Mouse (Mus musculus) spleen, adult 2 months (tissue): ENCODE results near the gene Rgs12. TPM values are rescaled to one million over a fixed set of nuclear protein-coding genes. Genes with fewer than 3 reads are reported as not detected.

ENCODE experiments used
- DNase-seq, 2 experiments: peaks; one replicate each; pipeline versions ENCODE4 v3.0.0 to v3.0.0-alpha.2; 2012 to 2021; ENCODE audit warnings: low spot score in 2 of 2, low read depth in 1 of 2
- H3K27ac ChIP-seq: fragments of 200-500 bp; 2 replicates; pipeline ENCODE4 v1.5.1; 2012; ENCODE audit warnings: low read length, inconsistent platforms; ENCODE audit not compliant: insufficient read depth
- H3K27me3 ChIP-seq: fragments of 200-500 bp; 2 replicates; pipeline ENCODE4 v1.6.1; 2012; ENCODE audit warnings: mild to moderate bottlenecking, moderate library complexity, low read length, inconsistent platforms; ENCODE audit not compliant: control insufficient read depth, insufficient read depth
- H3K36me3 ChIP-seq: fragments of 200-500 bp; 2 replicates; pipeline ENCODE4 v1.6.1; 2012; ENCODE audit warnings: mild to moderate bottlenecking, low read length, inconsistent platforms; ENCODE audit not compliant: control insufficient read depth, insufficient read depth
- H3K4me1 ChIP-seq: fragments of 200-500 bp; 2 replicates; pipeline ENCODE4 v1.6.1; 2011; ENCODE audit warnings: inconsistent platforms; ENCODE audit not compliant: control insufficient read depth, insufficient read depth, insufficient read length
- H3K4me3 ChIP-seq: fragments of 200-500 bp; 2 replicates; pipeline ENCODE4 v1.5.1; 2011; ENCODE audit warnings: mild to moderate bottlenecking, inconsistent platforms; ENCODE audit not compliant: insufficient read depth, insufficient read length; ENCODE audit errors: extremely low read depth
- CTCF ChIP-seq: fragments of 200-500 bp; IDR thresholded peaks from 2 replicates; pipeline ENCODE4 v1.5.1; 2011; ENCODE audit warnings: mild to moderate bottlenecking, inconsistent platforms; ENCODE audit not compliant: insufficient read depth, insufficient read length, insufficient replicate concordance; ENCODE audit errors: extremely low read depth
- POLR2A ChIP-seq: fragments of 200-500 bp; IDR thresholded peaks from 2 replicates; pipeline ENCODE4 v1.6.1; 2011; ENCODE audit warnings: low read depth, low read length, inconsistent platforms
- WGBS: fragments of 180-500 bp; shearing (Covaris S2); methylation state at CpG from one replicate; pipeline ENCODE4 v1.1.7; 2018; 5-methylcytosine and 5-hydroxymethylcytosine counted together
- polyA plus RNA-seq: library from polyadenylated mRNA; depleted of rRNA; stranded (reverse); fragments of >200 nt; gene quantifications from 2 replicates; pipeline ENCODE4 v1.2.3, GENCODE M21; 2012

Gene Rgs12
- polyA plus RNA-seq, 1 experiment = 30.1 TPM

GRCm38 (mm10) chr5:35057582-35057981 lies 108.3 kb downstream of the Rgs12 start:
- WGBS = 12% methylated on average over 4 of the region's 4 CpGs
- no peak overlapping the region for H3K4me3 ChIP-seq
- H3K36me3 ChIP-seq = no peaks in the 10 kb centered on the region
- no peak for TF ChIP-seq POLR2A
- TF ChIP-seq CTCF = no peak
- DNase-seq = no peak
- no peak overlapping the region for H3K27ac ChIP-seq
- H3K27me3 ChIP-seq = peaks cover 4% of the 10 kb centered on the region
- H3K4me1 ChIP-seq = no peaks in the 10 kb centered on the region

DNA sequence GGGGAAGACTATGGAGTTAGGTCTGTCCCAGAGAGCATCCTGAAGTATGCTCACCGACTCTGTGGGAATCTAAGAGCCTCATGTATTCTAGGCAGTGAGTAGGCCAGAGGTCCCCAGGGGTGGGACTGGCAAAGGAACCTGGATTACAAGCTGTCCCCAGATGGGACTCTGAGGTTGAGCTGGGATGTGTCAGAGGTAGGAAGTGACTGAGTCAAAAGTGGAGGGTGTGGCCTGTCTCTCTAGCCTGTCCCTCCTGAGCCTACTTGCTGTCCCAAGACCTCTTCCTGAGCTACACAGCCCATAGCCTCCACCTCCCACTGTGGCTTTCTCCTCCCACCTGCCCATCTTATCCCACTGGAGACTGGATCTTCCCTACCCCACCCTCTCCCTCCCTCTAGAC lies 109.0 kb downstream of the Rgs12 start:
- 77% methylated on average over 1 of the region's 1 CpGs for WGBS
- TF ChIP-seq CTCF (no peak), POLR2A (no peak)
- no peak for DNase-seq
- Histone ChIP-seq H3K4me1 (no peaks in the 10 kb centered on the region), H3K27ac (no peak overlapping the region), H3K27me3 (peaks cover 4% of the 10 kb centered on the region), H3K36me3 (no peaks in the 10 kb centered on the region), H3K4me3 (no peak overlapping the region)

- WGBS = 54% methylated on average over 3 of the region's 3 CpGs
- DNase-seq = no peak
- H3K4me3 ChIP-seq = no peak overlapping the region
- no peaks in the 10 kb centered on the region for H3K36me3 ChIP-seq
- peaks cover 4% of the 10 kb centered on the region for H3K27me3 ChIP-seq
- H3K4me1 ChIP-seq = no peaks in the 10 kb centered on the region
- no peak for TF ChIP-seq CTCF
- TF ChIP-seq POLR2A = no peak
- no peak overlapping the region for H3K27ac ChIP-seq
Observed at GRCm38 (mm10) chr5:35060098-35060497, 110.9 kb downstream of the Rgs12 start.

- WGBS = 88% methylated on average over 2 of the region's 2 CpGs
- Histone ChIP-seq H3K4me1 (no peaks in the 10 kb centered on the region), H3K27me3 (no peaks in the 10 kb centered on the region), H3K36me3 (no peaks in the 10 kb centered on the region), H3K4me3 (no peak overlapping the region), H3K27ac (no peak overlapping the region)
- DNase-seq = no peak
- TF ChIP-seq CTCF = no peak
- TF ChIP-seq POLR2A = no peak
Observed at GRCm38 (mm10) chr5:35069841-35070240, 120.6 kb downstream of the Rgs12 start.

DNA sequence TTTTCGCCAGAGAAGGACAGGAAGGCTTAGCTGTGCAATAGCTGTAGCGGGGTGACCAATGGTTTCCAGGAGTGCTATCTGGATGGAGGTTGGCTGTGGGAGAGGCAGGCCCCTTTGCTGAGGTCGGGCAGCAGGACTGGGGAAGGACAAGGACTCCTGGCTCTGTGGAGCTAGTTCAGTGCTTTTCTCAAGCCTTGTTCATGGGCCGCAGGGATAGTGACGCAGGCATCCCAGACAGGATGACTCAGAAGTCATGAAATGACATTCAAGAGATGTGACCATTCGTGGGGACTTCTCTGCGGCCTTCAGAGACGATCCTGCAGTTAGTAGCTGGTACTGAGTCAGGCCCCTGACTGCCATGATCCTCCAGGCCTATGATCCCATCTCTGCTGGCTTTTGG lies 121.1 kb downstream of the Rgs12 start:
- Histone ChIP-seq H3K27me3 (no peaks in the 10 kb centered on the region), H3K4me3 (no peak overlapping the region), H3K36me3 (no peaks in the 10 kb centered on the region), H3K27ac (no peak overlapping the region), H3K4me1 (no peaks in the 10 kb centered on the region)
- no peak for DNase-seq
- TF ChIP-seq POLR2A (no peak), CTCF (no peak)
- 88% methylated on average over 8 of the region's 8 CpGs for WGBS

- DNase-seq = no peak
- 33% methylated on average over 7 of the region's 7 CpGs for WGBS
- no peak for TF ChIP-seq CTCF
- H3K27ac ChIP-seq = no peak overlapping the region
- no peaks in the 10 kb centered on the region for H3K4me1 ChIP-seq
- H3K27me3 ChIP-seq = no peaks in the 10 kb centered on the region
- no peak overlapping the region for H3K4me3 ChIP-seq
- no peaks in the 10 kb centered on the region for H3K36me3 ChIP-seq
Observed at GRCm38 (mm10) chr5:35070953-35071352, 121.7 kb downstream of the Rgs12 start.

- DNase-seq = no peak
- H3K4me3 ChIP-seq = no peak overlapping the region
- TF ChIP-seq POLR2A (no peak), CTCF (no peak)
- no peaks in the 10 kb centered on the region for H3K4me1 ChIP-seq
- no peaks in the 10 kb centered on the region for H3K27me3 ChIP-seq
- H3K27ac ChIP-seq = no peak overlapping the region
- WGBS = 91% methylated on average over 6 of the region's 6 CpGs
- H3K36me3 ChIP-seq = no peaks in the 10 kb centered on the region
Observed at GRCm38 (mm10) chr5:35071855-35072254, 122.6 kb downstream of the Rgs12 start.
